Mouse (Mus musculus) MEL (cell line): ENCODE data around the gene Taf5.

Experiments used
- CTCF ChIP-seq, 3 experiments: IDR thresholded peaks in 2 of 3; conservative IDR thresholded peaks in 1 of 3; 2 replicates each; pipeline ENCODE4 v1.5.1; 2011 to 2012; ENCODE audit warnings: low read length in 3 of 3, low read depth in 2 of 3, mild to moderate bottlenecking in 2 of 3, improper control_type of control experiment in 1 of 3, inconsistent platforms in 1 of 3, mixed read lengths in 1 of 3, moderate library complexity in 1 of 3; ENCODE audit not compliant: control insufficient read depth in 1 of 3, insufficient read depth in 1 of 3, poor library complexity in 1 of 3, severe bottlenecking in 1 of 3
- GATA1 ChIP-seq: IDR thresholded peaks from 2 replicates; pipeline ENCODE4 v1.6.1; 2011; ENCODE audit warnings: low read depth, low read length, improper control_type of control experiment
- NRF1 ChIP-seq: IDR thresholded peaks from 2 replicates; pipeline ENCODE4 v1.6.1; 2014; ENCODE audit warnings: low read depth, mild to moderate bottlenecking, inconsistent platforms, low read length, improper control_type of control experiment, moderate library complexity; ENCODE audit not compliant: poor library complexity, insufficient read depth, severe bottlenecking
- POLR2A ChIP-seq, 2 experiments: IDR thresholded peaks; 2 replicates each; pipeline ENCODE4 v1.6.1; 2011 to 2012; ENCODE audit warnings: low read length in 2 of 2, mild to moderate bottlenecking in 2 of 2, control low read depth in 1 of 2, improper control_type of control experiment in 1 of 2, low read depth in 1 of 2, moderate library complexity in 1 of 2; ENCODE audit not compliant: control insufficient read depth in 1 of 2, insufficient read depth in 1 of 2, poor library complexity in 1 of 2
- POLR2AphosphoS2 ChIP-seq: IDR thresholded peaks from 2 replicates; pipeline ENCODE4 v1.6.1; 2011; ENCODE audit warnings: low read length, improper control_type of control experiment
- POLR2AphosphoS5 ChIP-seq: IDR thresholded peaks from 2 replicates; pipeline ENCODE4 v1.6.1; 2012; ENCODE audit warnings: low read depth, borderline replicate concordance, mild to moderate bottlenecking, inconsistent platforms, low read length, moderate library complexity, mixed read lengths
- RAD21 ChIP-seq: IDR thresholded peaks from 2 replicates; pipeline ENCODE4 v1.6.1; 2011; ENCODE audit warnings: mild to moderate bottlenecking, low read depth, low read length, improper control_type of control experiment
- TBP ChIP-seq: IDR thresholded peaks from 2 replicates; pipeline ENCODE4 v1.8.0; 2011; ENCODE audit warnings: low read depth, low read length, improper control_type of control experiment
- UBTF ChIP-seq: IDR thresholded peaks from 2 replicates; pipeline ENCODE4 v1.6.1; 2012; ENCODE audit warnings: low read depth, mild to moderate bottlenecking, inconsistent platforms, low read length, improper control_type of control experiment, moderate library complexity, borderline replicate concordance; ENCODE audit not compliant: insufficient read depth
- USF2 ChIP-seq, 2 experiments: IDR thresholded peaks; 2 replicates each; pipeline ENCODE4 v1.6.1; 2011 to 2012; ENCODE audit warnings: improper control_type of control experiment in 2 of 2, low read length in 2 of 2, borderline replicate concordance in 1 of 2, inconsistent platforms in 1 of 2, low read depth in 1 of 2, mild to moderate bottlenecking in 1 of 2; ENCODE audit not compliant: insufficient read depth in 1 of 2

GRCm38 (mm10) chr19:47101080-47101479, 33.5 kb downstream of the Taf5 start:
- TF ChIP-seq CTCF (IDR thresholded peaks at IDR 0.05 in 2 of 3, conservative IDR thresholded peaks at IDR 0.05 in 1 of 3; ENCODE audit: control insufficient read depth in 1 of 3, insufficient read depth in 1 of 3, low read depth in 2 of 3, low read length in 3 of 3, poor library complexity in 1 of 3, severe bottlenecking in 1 of 3) (no peak), RAD21 (no peak), UBTF (no peak), GATA1 (no peak), POLR2A (IDR thresholded peaks at IDR 0.05; ENCODE audit: control insufficient read depth in 1 of 2, insufficient read depth in 1 of 2, low read depth in 1 of 2, low read length in 2 of 2, poor library complexity in 1 of 2) (no peak), TBP (no peak), USF2 (IDR thresholded peaks at IDR 0.05; ENCODE audit: borderline replicate concordance in 1 of 2, insufficient read depth in 1 of 2, low read depth in 1 of 2, low read length in 2 of 2) (no peak), POLR2AphosphoS5 (no peak), POLR2AphosphoS2 (no peak), NRF1 (no peak)
